Mouse (Mus musculus) kidney, embryonic 16.5 days (tissue): ENCODE data around the gene Krtap7-1. TPM values are rescaled to one million over a fixed set of nuclear protein-coding genes. Genes with fewer than 3 reads are reported as not detected.

Source experiments
- polyA plus RNA-seq: library from polyadenylated mRNA; unstranded; fragments of >200 nt; fragmentation: Nextera tagmentation; extraction: Ambion mirVana; gene quantifications from 2 replicates; pipeline ENCODE4 v1.2.1, GENCODE M21; 2015

Krtap7-1 gene
- polyA plus RNA-seq, 1 experiment from 2014 or later = not detected

Other genes with a start within 250 kb of the Krtap7-1 start
- not detected in 2 replicates for gene Krtap21-1, start 104.5 kb downstream of the Krtap7-1 start, polyA plus RNA-seq
- not detected in 2 replicates for gene Krtap6-2, start 88.2 kb downstream of the Krtap7-1 start, polyA plus RNA-seq
- not detected in 2 replicates for gene Krtap8-1, start 20.4 kb downstream of the Krtap7-1 start, polyA plus RNA-seq
- gene Krtap11-1, start 62.9 kb upstream of the Krtap7-1 start, polyA plus RNA-seq = not detected in 2 replicates